Mouse (Mus musculus) inflammation-experienced regulatory T-cells, adult 16 weeks (primary cell): ENCODE results near the gene Slc7a6. TPM values are rescaled to one million over a fixed set of nuclear protein-coding genes. Genes with fewer than 3 reads are reported as not detected.

Experiments used
- polyA plus RNA-seq: library from polyadenylated mRNA; unstranded; fragments of 100-300 nt; shearing (Covaris generic); gene quantifications from one replicate; pipeline ENCODE4 v1.2.1, GENCODE M21; 2017

Gene Slc7a6
- polyA plus RNA-seq: 46.5 TPM

DNA sequence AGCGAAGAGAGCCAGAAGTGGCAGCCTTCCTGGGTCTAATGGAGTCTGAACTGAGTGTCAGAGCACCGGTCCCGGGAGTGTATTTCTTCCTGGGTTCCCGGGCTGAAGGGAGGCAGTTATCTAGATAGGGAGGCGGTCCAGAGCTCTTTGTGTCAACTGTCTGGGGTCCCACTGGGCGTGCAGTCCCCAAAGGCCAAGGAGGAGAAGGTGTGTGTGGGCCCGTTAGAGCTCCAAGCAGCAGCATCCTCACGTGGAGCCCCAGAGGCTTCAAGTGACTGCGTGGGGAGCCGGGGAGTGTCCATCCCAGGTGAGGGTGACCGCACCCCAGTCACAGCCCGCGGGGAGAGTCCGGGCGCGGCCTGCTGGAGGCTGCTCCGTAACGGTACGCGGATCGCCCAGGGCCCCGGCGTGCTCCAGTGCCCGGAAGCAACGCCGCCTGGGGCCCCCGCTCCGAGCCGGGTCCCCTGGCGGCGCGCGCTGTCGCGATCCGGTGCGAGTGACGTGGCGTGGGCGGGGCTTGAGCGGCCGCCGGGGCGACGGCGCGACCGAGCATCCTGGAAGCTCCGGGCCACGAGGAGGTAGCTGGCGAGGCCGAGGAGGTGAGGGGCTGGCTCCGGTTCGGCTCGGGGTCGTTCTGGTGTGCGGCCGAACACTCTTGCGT, at the start of gene Slc7a6:
TSS of gene Slc7a6 (plus strand) at position 502 of the 661 bp plus-strand sequence.

DNA sequence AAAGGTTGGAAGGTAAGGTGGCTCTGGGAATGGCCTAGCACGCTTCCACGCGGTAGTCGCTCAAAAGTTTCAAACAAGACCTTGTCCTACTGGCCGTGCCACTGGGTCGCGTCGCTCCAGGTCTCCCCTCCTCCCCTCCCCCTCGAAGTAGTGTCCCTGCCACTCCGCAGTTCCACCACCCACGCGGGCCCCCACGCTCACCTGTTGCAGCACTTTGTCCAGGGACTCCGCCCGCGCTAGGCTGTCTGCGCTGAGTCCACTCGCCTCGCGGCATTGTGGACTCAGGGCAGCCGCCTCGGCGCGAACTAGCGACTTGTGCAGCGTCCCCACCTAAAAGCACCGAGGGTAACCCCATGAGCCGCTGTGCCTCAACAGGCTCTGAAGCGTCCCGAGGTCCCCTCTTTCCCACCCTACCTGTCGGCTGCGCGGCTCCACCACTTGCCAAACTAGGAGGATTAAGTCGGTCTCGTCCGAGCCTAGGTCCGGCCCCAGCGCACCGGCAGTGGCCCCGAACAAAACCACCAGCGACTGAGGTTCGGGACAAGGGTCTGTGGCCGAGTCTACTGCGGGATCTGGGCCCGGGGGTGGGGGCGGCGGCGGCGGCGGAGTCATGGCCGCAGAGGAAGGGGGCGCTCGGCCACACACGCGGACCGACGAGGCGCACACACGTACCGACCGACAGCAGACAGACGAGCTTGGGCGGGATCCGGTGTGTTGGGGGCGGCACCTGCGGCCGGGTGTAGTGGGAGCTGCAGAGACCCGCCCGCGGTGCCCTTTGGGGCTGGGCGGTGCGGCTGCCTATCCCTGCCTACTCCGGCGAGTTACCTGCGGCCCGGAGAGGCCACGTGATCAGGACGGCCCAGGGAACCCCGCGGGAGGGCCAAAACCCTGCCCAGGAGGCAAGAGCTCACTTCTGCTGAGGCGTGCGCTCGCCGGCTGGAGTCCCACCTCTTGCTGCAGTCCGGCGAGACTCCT, 32.2 kb upstream of the Slc7a6 start, which contains the start of gene Esrp2:
TSS of gene Esrp2 (minus strand) at position 819 of the 975 bp plus-strand sequence.

DNA sequence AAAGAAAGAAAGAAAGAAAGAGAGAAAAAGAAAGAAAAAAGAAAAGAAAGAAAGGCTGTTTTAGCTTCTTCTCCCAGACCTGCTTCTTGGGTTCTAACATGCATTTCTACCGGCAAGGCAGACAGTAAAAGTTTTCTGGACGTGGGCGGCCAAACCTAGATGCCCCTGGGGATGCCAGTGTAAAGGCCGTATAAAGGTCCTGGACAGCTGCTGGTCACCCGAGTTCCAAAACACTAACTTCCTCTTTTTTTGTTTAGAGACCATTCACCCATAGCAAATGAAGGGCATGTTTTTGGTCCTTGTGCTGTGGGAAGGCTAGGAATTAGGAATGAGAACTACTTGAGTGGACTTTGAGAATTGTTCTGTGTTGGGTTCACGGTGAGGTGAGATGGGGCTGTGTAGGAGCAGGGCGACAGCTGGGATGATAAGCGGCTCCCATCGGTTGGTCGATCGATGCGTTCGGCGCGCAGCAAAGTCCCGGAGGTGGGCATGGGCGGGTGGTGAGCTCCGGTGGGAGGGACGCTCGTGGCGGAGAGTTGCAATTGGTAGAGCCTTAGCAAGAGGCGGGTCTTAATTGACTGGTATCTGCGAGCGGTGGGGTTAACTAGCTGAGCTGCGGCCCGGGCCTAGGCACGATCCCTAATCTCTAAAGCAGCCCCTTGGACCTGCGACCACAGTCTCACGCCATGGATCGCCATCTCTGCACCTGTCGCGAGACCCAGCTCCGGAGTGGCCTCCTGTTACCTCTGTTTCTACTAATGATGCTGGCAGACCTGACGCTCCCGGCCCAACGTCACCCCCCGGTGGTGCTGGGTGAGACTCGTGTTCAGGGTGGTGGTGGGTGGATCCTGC, 18.6 kb upstream of the Slc7a6 start, which contains the start of gene Pla2g15:
TSS of gene Pla2g15 (plus strand) at position 599 of the 852 bp plus-strand sequence.

DNA sequence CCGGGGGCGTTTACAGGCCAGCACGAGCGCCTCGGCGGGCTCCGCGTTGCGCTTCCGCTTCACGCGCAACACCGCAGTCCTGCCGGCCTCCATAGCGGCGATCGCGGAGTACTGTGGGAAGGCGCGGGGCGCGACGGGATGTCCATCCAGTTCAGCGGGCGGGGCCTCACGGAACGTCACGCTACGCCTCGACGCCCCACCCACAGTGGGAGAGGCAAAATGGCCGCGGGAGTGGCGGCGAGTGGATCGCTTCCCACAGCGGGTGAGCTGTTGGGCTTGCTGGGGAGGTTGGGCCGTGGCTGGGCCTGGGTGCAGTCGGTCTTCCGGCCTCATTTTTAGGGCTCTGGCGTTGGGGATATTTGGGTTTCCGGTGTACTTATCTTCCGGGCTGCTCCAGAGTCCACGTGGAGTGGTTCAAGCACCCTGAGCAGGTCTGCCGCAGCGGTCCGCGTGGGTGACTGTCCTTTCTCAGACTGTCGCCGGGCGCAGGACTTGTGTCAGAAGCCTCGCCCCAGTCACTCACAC, 42.2 kb downstream of the Slc7a6 start, which contains the start of the genes Slc7a6os and Prmt7:
TSS of gene Slc7a6os (minus strand) at position 115 of the 525 bp plus-strand sequence.
TSS of gene Prmt7 (plus strand) at position 116 of the 525 bp plus-strand sequence.

Other genes starting within 250 kb of the Slc7a6 start
- 1.9 TPM for gene Ctrl, start 235.0 kb upstream of the Slc7a6 start, polyA plus RNA-seq
- 505 TPM for gene Psmb10, start 230.4 kb upstream of the Slc7a6 start, polyA plus RNA-seq
- 0.59 TPM for gene Lcat, start 225.5 kb upstream of the Slc7a6 start, polyA plus RNA-seq
- 20.9 TPM for gene Slc12a4, start 202.8 kb upstream of the Slc7a6 start, polyA plus RNA-seq
- not detected for gene Dpep3, start 189.4 kb upstream of the Slc7a6 start, polyA plus RNA-seq
- gene Dus2, start 177.5 kb upstream of the Slc7a6 start, polyA plus RNA-seq: 31.4 TPM
- gene Dpep2nb, start 162.9 kb upstream of the Slc7a6 start, polyA plus RNA-seq: 0.43 TPM
- gene Ddx28, start 157.0 kb upstream of the Slc7a6 start, polyA plus RNA-seq: 10.8 TPM
- gene Nfatc3, start 110.0 kb upstream of the Slc7a6 start, polyA plus RNA-seq: 63.7 TPM
- 1.7 TPM for gene Esrp2, start 31.9 kb upstream of the Slc7a6 start, polyA plus RNA-seq
- gene Pla2g15, start 18.5 kb upstream of the Slc7a6 start, polyA plus RNA-seq: 14.1 TPM
- 47.3 TPM for gene Slc7a6os, start 42.1 kb downstream of the Slc7a6 start, polyA plus RNA-seq
- gene Prmt7, start 42.1 kb downstream of the Slc7a6 start, polyA plus RNA-seq: 48.2 TPM
- not detected for gene Smpd3, start 169.1 kb downstream of the Slc7a6 start, polyA plus RNA-seq
- 10.0 TPM for gene Zfp90, start 246.5 kb downstream of the Slc7a6 start, polyA plus RNA-seq